Comparison of ENCODE assay signal across 17 mouse cellular contexts in genomic region chr5:36559510-36560235, GRCm38 (mm10). TPM values are rescaled to one million over a fixed set of nuclear protein-coding genes. Genes with fewer than 3 reads are reported as not detected.
A peak's percentile ranks its signal among the peaks of the same experiment; 100 is the strongest.
DNase-seq lines count a peak whose midpoint lies in the region; ATAC-seq and TF ChIP-seq lines count a peak whose summit lies in the region.
"Had no signal": no experiment of that assay in that cellular context is flagged by ENCODE, and none has a peak within 500 bp of the region (broad histone marks: within the 10 kb centered on the region; RNA-seq: fewer than 3 reads in every experiment).

No protein-coding gene starts in this region.

- TF ChIP-seq CTCF in kidney, postnatal 0 days (IDR thresholded peaks at IDR 0.05; ENCODE audit: low read depth): no peak
- TF ChIP-seq CTCF in spleen, adult 2 months (IDR thresholded peaks at IDR 0.05; ENCODE audit: extremely low read depth, insufficient read depth, insufficient read length, insufficient replicate concordance): no peak

- H3K27ac ChIP-seq in kidney, postnatal 0 days: peak overlapping the region; percentile 85
- H3K27ac ChIP-seq in spleen, adult 2 months (ENCODE audit: insufficient read depth, low read length): peak overlapping the region; percentile 68
- peak overlapping the region; percentile 29 for H3K27ac ChIP-seq in liver, embryonic 15.5 days (replicated peaks)
- H3K27ac ChIP-seq: embryonic facial prominence, embryonic 13.5 days; forebrain, embryonic 10.5 days; liver, embryonic 14.5 days; neural tube, embryonic 12.5 days had no signal

- TF ChIP-seq POLR2A in spleen, adult 2 months (IDR thresholded peaks at IDR 0.05; ENCODE audit: low read depth, low read length): no peak

- H3K9ac ChIP-seq in kidney, postnatal 0 days (ENCODE audit: low read depth, low read length): no peak overlapping the region
- H3K9ac ChIP-seq in liver, embryonic 15.5 days: no peak overlapping the region
- H3K9ac ChIP-seq: embryonic facial prominence, embryonic 13.5 days; liver, embryonic 14.5 days; neural tube, embryonic 12.5 days had no signal

- H3K27me3 ChIP-seq in kidney, postnatal 0 days (ENCODE audit: insufficient read depth, low read length): no peaks in the 10 kb centered on the region
- no peaks in the 10 kb centered on the region for H3K27me3 ChIP-seq in spleen, adult 2 months (ENCODE audit: control insufficient read depth, insufficient read depth, low read length)
- no peaks in the 10 kb centered on the region for H3K27me3 ChIP-seq in liver, embryonic 15.5 days
- H3K27me3 ChIP-seq: embryonic facial prominence, embryonic 13.5 days; neural tube, embryonic 12.5 days had no signal

- no peak for ATAC-seq in kidney, postnatal 0 days (replicated peaks; ENCODE audit: low FRiP score, low read depth)
- ATAC-seq in liver, embryonic 15.5 days (ENCODE audit: insufficient read depth): no peak

- no peak overlapping the region for H3K4me3 ChIP-seq in kidney, postnatal 0 days (replicated peaks; ENCODE audit: low read depth, low read length)
- H3K4me3 ChIP-seq in spleen, adult 2 months (ENCODE audit: extremely low read depth, insufficient read depth, insufficient read length): no peak overlapping the region
- no peak overlapping the region for H3K4me3 ChIP-seq in liver, embryonic 15.5 days (replicated peaks)
- H3K4me3 ChIP-seq: embryonic facial prominence, embryonic 13.5 days; forebrain, embryonic 10.5 days; neural tube, embryonic 12.5 days had no signal

- no peak overlapping the region for H3K4me2 ChIP-seq in kidney, postnatal 0 days (ENCODE audit: low read length)
- H3K4me2 ChIP-seq in liver, embryonic 15.5 days: no peak overlapping the region
- H3K4me2 ChIP-seq: embryonic facial prominence, embryonic 13.5 days; heart, embryonic 11.5 days; neural tube, embryonic 12.5 days had no signal

- WGBS in kidney, postnatal 0 days: 67% methylated on average over 6 of the region's 6 CpGs
- 70% methylated on average over 6 of the region's 6 CpGs for WGBS in spleen, adult 2 months
- WGBS in liver, embryonic 15.5 days (ENCODE audit: insufficient replicate concordance): 62% methylated on average over 6 of the region's 6 CpGs

- H3K9me3 ChIP-seq in kidney, postnatal 0 days (replicated peaks; ENCODE audit: low read length): no peaks in the 10 kb centered on the region
- no peaks in the 10 kb centered on the region for H3K9me3 ChIP-seq in liver, embryonic 15.5 days (replicated peaks)
- H3K9me3 ChIP-seq: embryonic facial prominence, embryonic 13.5 days; forebrain, embryonic 10.5 days; G1E; neural tube, embryonic 12.5 days had no signal

- peaks cover 27% of the 10 kb centered on the region for H3K4me1 ChIP-seq in kidney, postnatal 0 days (replicated peaks; ENCODE audit: insufficient read depth, low read length)
- peaks cover 40% of the 10 kb centered on the region; the same call in 1 of the 2 replicates for H3K4me1 ChIP-seq in spleen, adult 2 months (ENCODE audit: control insufficient read depth, insufficient read depth, insufficient read length)
- H3K4me1 ChIP-seq in liver, embryonic 15.5 days (replicated peaks): peaks cover 55% of the 10 kb centered on the region
- H3K4me1 ChIP-seq: neural tube, embryonic 12.5 days had no signal

- H3K36me3 ChIP-seq in kidney, postnatal 0 days (ENCODE audit: insufficient read depth, low read length): no peaks in the 10 kb centered on the region
- no peaks in the 10 kb centered on the region for H3K36me3 ChIP-seq in spleen, adult 2 months (ENCODE audit: control insufficient read depth, insufficient read depth, low read length)
- H3K36me3 ChIP-seq in liver, embryonic 15.5 days (replicated peaks): no peaks in the 10 kb centered on the region
- H3K36me3 ChIP-seq: embryonic facial prominence, embryonic 13.5 days; forebrain, embryonic 10.5 days; neural tube, embryonic 12.5 days had no signal

- no peak for DNase-seq in kidney, postnatal 0 days (ENCODE audit: low spot score)
- DNase-seq in kidney, postnatal 14 days: no peak
- no peak for DNase-seq in spleen, adult 2 months (ENCODE audit: low read depth in 1 of 2, low spot score in 2 of 2)
- DNase-seq in spleen, adult 18-20 months: no peak
- DNase-seq in right cerebral cortex, postnatal 4 days: no peak
- DNase-seq in thymus, postnatal 4 days: no peak
- DNase-seq: cerebellum, adult 18-20 months; gastrocnemius, postnatal 36 days; heart, postnatal 4 days; right cerebral cortex, postnatal 25 days had no signal

RNA-seq across cellular contexts. Expression of gene Tbc1d14, which starts 33.4 kb away (rescaled TPM):
- polyA plus RNA-seq in kidney, postnatal 0 days (2015; fragmentation: Nextera tagmentation; extraction: Ambion mirVana): 39.7 and 41.6 TPM in 2 replicates
- polyA plus RNA-seq in spleen, adult 2 months (2012; rRNA removed): 30.9 and 38.3 TPM in 2 replicates
- 9.0 and 9.5 TPM in 2 replicates for polyA plus RNA-seq in liver, embryonic 15.5 days (2015; fragmentation: Nextera tagmentation; extraction: Ambion mirVana)

Comparison
In these comparisons a context has a peak if more than half of its experiments do, and no peak if none do; other contexts are left out.
1. H3K27ac ChIP-seq: peak in every context shown above with its lines; median percentile 85 in kidney, postnatal 0 days; 68 in spleen, adult 2 months; 29 in liver, embryonic 15.5 days.